13 mouse cellular contexts compared by ENCODE assay signal in genomic region chr11:80085356-80086055, GRCm38 (mm10). TPM values are rescaled to one million over a fixed set of nuclear protein-coding genes. Genes with fewer than 3 reads are reported as not detected.
DNase-seq lines count a peak whose midpoint lies in the region; ATAC-seq and TF ChIP-seq lines count a peak whose summit lies in the region.
"Had no signal": no experiment of that assay in that cellular context is flagged by ENCODE, and none has a peak within 500 bp of the region (broad histone marks: within the 10 kb centered on the region; RNA-seq: fewer than 3 reads in every experiment).

No protein-coding gene starts in this region.

- H3K9ac ChIP-seq in intestine, postnatal 0 days (ENCODE audit: low read depth, low read length): 0 out of 2 replicates have a peak overlapping the region, but pooled peaks have one; percentile 11
- H3K9ac ChIP-seq: embryonic facial prominence, embryonic 15.5 days; lung, embryonic 15.5 days had no signal

- peak overlapping the region; percentile 58 for H3K27ac ChIP-seq in intestine, postnatal 0 days (ENCODE audit: low read depth, low read length)
- H3K27ac ChIP-seq: embryonic facial prominence, embryonic 15.5 days; layer of hippocampus, adult 2 months; lung, embryonic 15.5 days had no signal

- TF ChIP-seq CTCF in intestine, postnatal 0 days (IDR thresholded peaks at IDR 0.05; ENCODE audit: low read depth): no peak

- H3K4me2 ChIP-seq in intestine, postnatal 0 days (replicated peaks; ENCODE audit: low read depth): no peak overlapping the region
- H3K4me2 ChIP-seq: embryonic facial prominence, embryonic 15.5 days; lung, embryonic 15.5 days had no signal

- no peaks in the 10 kb centered on the region for H3K36me3 ChIP-seq in intestine, postnatal 0 days (ENCODE audit: control insufficient read depth, insufficient read depth)
- H3K36me3 ChIP-seq: embryonic facial prominence, embryonic 15.5 days; lung, embryonic 15.5 days had no signal

- DNase-seq in spleen, postnatal 36 days (ENCODE audit: low spot score in 2 of 2): peak; percentile 80 to 81
- no peak for DNase-seq in spleen, adult 12 weeks (ENCODE audit: low spot score)
- DNase-seq in lung, postnatal 25 days (ENCODE audit: low spot score): peak; percentile 55
- peak; percentile 26 for DNase-seq in yolk sac, embryonic 10.5 days (ENCODE audit: low spot score)
- no peak for DNase-seq in urinary bladder, postnatal 25 days (ENCODE audit: low spot score)
- DNase-seq in gastrocnemius, postnatal 4 days (ENCODE audit: low spot score in 2 of 2): no peak
- DNase-seq in adrenal gland, postnatal 4 days (ENCODE audit: low spot score in 2 of 2): no peak
- DNase-seq: cerebellum, postnatal 36 days had no signal

- peak; percentile 31 for ATAC-seq in intestine, postnatal 0 days
- ATAC-seq: forebrain, embryonic 14.5 days had no signal

- H3K27me3 ChIP-seq in intestine, postnatal 0 days (replicated peaks; ENCODE audit: control insufficient read depth, insufficient read depth, low read length): no peaks in the 10 kb centered on the region
- H3K27me3 ChIP-seq: embryonic facial prominence, embryonic 15.5 days; lung, embryonic 15.5 days had no signal

- H3K9me3 ChIP-seq in intestine, postnatal 0 days (ENCODE audit: control insufficient read depth): no peaks in the 10 kb centered on the region
- H3K9me3 ChIP-seq: embryonic facial prominence, embryonic 15.5 days; lung, embryonic 15.5 days had no signal

- no peak overlapping the region for H3K4me3 ChIP-seq in intestine, postnatal 0 days (ENCODE audit: low read depth, low read length)
- H3K4me3 ChIP-seq: embryonic facial prominence, embryonic 15.5 days; layer of hippocampus, adult 2 months; lung, embryonic 15.5 days had no signal

- 71% methylated on average over 6 of the region's 6 CpGs for WGBS in intestine, postnatal 0 days

- H3K4me1 ChIP-seq in intestine, postnatal 0 days (replicated peaks; ENCODE audit: control insufficient read depth, insufficient read depth, low read length): no peaks in the 10 kb centered on the region

RNA-seq across cellular contexts. Expression of gene Atad5, which starts 3.7 kb away (rescaled TPM):
- 2.2 and 2.4 TPM in 2 replicates for polyA plus RNA-seq in intestine, postnatal 0 days (2015; fragmentation: Nextera tagmentation; extraction: Ambion mirVana)
- 1 to 10 TPM; 6.6 to 7.2 TPM for total RNA-seq in gastrocnemius, postnatal 4 days (2021)
- 10 to 100 TPM; 10.1 to 10.8 TPM for total RNA-seq in adrenal gland, postnatal 4 days (2021)

RNA-seq across cellular contexts. Expression of gene Crlf3, which starts 4.7 kb away (rescaled TPM):
- 13.2 and 14.2 TPM in 2 replicates for polyA plus RNA-seq in intestine, postnatal 0 days (2015; fragmentation: Nextera tagmentation; extraction: Ambion mirVana)
- 10 to 100 TPM; 22.4 to 26.0 TPM for total RNA-seq in gastrocnemius, postnatal 4 days (2021)
- 10 to 100 TPM; 25.1 to 28.0 TPM for total RNA-seq in adrenal gland, postnatal 4 days (2021)

RNA-seq across cellular contexts. Expression of gene Tefm, which starts 56.5 kb away (rescaled TPM):
- polyA plus RNA-seq in intestine, postnatal 0 days (2015; fragmentation: Nextera tagmentation; extraction: Ambion mirVana): 15.0 and 16.3 TPM in 2 replicates
- total RNA-seq in gastrocnemius, postnatal 4 days (2021): 10 to 100 TPM; 18.2 to 19.7 TPM
- total RNA-seq in adrenal gland, postnatal 4 days (2021): 10 to 100 TPM; 20.9 to 22.8 TPM

Comparison
In these comparisons a context has a peak if more than half of its experiments do, and no peak if none do; other contexts are left out.
1. DNase-seq: peak in spleen, postnatal 36 days (2 of 2), lung, postnatal 25 days (single experiment) and yolk sac, embryonic 10.5 days (single experiment); none in spleen, adult 12 weeks (single experiment), urinary bladder, postnatal 25 days (single experiment), gastrocnemius, postnatal 4 days (0 of 2) and adrenal gland, postnatal 4 days (0 of 2).